Mouse (Mus musculus): ENCODE measurements around the gene Hjurp.
"Not testable (repeated sequence)": the region's sequence is repeated elsewhere in the genome, so short reads cannot be mapped to it uniquely, and the experiment has no call there.

Gene Hjurp

DNA sequence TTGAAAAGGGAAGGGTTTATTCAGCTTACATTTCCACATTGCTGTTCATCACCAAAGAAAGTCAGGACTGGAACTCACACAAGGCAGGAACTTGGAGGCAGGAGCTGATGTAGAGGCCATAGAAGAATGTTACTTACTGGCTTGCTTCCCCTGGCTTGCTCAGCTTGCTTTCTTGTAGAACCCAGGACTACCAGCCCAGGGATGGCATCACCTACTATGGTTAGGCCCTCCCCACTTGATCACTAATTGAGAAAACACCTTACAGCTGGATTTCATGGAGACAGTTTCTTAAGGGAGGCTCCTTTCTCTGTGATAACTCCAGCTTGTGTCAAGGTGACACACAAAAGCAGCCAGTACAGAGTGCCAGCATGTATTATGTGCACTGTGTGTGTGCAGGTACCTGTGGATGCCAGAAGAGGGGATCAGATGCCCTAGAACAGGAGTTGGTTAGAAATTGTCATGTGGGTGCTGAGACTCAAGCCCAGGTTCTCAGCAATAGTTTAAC lies 54.4 kb downstream of the Hjurp start:
- not testable (repeated sequence) for DNase-seq (ENCODE audit: low read depth)

DNA sequence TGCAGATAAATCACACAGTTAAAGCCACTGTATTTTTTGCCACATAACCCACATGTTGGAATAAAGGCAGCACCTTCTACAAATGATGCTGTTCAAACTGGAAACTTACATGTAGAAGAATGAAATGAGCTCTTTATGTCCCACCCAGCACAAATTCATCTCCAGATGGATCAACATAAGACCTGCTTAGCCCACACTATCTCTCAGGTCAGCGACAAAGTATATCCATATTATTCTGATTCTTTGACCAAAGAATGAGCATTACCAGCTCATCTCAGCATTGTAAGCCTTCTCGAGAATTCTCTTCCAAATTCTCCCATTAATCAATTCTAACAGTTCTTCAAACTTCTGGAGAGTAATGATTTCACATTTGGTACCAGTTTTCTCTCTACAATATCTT lies 55.2 kb downstream of the Hjurp start:
- DNase-seq (ENCODE audit: low read depth), result no peak

DNA sequence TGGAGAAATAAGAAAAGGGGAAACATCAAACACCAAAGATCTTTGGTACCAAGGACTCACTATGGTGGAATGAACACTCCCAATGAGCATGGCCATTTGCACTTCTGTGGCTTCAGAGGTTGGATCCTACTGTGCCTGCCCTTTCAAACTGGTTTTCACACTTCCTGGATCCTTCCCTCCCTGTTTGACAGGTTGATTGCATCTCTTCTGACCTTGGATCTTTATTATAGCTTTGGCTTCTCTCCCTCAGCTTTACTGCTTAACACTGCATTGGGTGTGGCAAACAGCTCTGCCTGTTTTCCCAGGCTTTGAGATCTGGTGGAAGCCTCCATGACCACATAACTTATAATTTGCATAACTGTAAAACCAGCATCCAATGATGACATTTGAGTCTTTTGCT lies 57.1 kb downstream of the Hjurp start:
- no peak for DNase-seq (ENCODE audit: low read depth)

DNA sequence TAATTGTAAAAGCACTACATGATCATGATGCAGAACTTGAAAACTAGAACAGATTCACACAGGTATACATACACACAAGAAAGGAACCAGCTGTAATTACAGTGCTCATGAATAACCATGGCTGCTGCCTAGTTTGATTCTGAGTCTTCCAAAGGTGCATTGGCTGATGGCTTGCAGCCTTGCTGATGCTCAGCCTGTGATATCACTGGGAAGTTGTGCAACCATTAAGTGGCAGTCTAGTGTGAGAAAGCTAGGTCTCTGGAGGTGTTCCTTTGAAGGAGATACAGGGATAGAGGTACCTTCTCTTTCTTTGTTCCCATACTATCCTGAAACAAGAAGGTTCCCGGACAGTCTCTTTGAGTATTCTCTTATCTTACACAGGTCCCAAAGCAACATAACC lies 58.4 kb downstream of the Hjurp start:
- no peak for DNase-seq (ENCODE audit: low read depth)

DNA sequence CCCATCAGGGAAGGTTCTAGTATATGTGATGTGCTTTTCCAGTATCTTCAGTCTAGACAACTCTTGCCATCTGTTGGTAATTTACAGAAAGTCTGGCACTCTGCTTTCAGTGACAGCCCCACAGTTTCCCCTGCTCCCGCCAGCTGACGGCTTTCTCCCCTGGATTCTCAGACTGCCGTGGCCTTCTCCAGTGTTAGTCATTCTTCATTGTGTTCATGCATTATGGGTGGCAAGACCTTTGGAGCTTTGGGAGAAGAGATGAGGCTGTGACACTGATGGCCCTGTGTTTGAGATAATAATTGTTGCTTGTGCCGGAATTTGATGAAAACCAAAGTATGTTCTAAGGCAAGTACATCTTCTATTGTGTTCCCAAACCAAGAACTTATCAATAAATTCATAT lies 58.8 kb downstream of the Hjurp start:
- no peak for DNase-seq (ENCODE audit: low read depth)

DNA sequence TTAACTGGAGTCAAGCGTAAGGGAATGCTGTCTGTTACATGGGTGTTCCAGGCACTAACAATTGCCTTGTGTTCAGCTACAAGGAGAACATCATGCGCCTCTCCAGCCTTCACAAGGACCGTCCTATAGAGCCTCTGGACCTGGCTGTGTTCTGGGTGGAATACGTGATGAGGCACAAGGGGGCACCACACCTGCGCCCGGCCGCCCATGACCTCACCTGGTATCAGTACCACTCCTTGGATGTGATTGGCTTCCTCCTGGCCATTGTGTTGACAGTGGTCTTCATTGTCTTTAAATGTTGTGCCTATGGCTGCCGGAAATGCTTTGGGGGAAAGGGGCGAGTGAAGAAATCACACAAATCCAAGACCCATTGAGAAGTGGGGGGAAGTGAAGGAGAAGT lies 59.4 kb downstream of the Hjurp start:
- DNase-seq (ENCODE audit: low read depth), result no peak

DNA sequence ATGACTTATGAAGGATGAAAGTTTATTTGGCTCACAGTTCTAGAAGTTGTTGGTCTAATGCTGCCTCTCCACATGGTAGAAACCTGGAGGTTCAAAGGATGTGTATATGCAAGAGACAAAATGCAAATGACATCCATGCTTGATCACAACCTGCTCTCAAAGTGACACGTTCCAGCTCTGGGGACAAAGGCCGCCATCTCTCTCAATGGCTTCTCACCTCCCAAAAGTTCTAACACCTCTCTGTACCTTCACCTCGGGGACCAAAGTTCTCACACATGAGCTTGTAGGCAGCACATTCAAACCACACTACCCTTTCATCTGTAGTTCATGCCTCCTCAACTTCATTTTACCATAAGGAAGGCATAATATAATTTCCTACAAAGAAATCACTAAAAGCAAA lies 59.9 kb downstream of the Hjurp start:
- no peak for DNase-seq (ENCODE audit: low read depth)

DNA sequence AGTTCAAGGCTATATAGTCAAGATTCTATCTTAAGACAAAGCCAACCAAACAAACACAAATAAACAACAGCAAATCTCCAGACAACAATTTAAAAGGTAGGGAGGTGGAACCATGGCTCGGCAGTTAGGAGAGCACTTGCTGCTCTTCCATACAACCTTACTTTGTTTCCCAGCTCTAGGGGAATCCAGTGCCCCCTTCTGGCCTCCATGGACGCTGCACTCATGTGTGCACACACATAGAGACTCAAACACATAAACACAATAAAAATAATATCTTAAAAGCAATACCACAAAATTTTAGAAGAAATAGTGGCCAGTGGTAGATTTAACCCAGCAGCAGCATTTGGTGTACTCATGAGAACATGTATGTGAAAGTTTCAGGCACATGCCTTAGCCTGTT lies 60.3 kb downstream of the Hjurp start:
- DNase-seq (ENCODE audit: low read depth), result no peak

DNA sequence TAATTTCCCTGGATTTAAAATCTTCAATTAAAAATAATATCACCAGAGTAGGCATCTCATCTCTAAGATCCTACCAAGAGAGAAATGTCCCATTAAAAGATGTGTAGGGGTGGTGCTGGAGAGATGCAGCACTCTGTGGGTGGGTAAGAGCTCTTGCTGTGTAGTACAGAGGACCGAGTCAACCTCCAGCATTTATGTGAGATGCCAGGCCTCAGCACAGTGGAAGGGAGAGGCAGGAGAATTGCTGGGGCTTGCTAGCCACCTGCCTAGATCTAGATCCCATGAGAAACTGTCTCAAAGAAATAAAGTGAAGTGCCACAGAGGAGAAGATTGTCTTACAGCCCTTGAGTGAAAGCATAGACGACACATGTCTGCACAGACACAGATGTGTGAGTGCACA lies 60.9 kb downstream of the Hjurp start:
- DNase-seq (ENCODE audit: low read depth), result no peak

DNA sequence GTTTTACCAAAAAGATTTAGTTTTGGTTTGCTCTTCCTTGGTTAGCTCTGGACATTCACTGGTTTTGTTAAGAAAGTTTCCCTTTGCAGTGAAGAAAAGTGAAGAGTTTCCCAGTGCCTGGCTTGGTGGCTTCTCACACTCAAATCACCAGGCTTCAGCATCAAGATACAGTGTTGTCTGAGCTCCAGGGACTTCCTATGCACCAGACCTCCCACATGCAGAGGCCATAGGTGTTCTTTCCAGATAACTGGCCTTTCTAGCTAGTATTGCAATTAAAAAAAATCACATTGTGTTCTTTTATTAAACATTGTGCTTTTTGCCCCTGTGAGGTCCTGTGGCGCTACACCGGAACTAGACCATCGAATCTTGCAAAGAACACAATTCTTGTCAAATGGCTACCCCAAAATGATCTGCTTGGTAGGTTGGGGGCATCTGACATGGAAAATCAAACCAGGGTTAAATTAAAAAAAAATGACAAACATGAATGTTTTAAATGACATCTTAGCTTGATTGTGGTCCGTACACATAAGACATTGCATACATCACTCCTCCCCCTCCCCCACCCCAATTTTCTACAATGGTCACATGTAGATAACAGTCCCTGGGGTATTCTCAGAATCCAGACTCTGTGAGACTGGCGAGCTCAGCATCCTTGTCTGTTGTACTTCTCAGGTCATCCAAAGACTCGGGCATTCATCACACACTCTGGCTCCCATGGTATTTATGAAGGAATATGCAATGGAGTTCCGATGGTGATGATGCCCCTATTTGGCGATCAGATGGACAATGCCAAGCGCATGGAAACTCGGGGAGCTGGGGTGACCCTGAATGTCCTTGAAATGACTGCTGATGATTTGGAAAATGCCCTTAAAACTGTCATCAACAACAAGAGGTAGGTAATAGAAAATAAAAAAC lies 61.7 kb downstream of the Hjurp start:
- DNase-seq (ENCODE audit: low read depth), result no peak

DNA sequence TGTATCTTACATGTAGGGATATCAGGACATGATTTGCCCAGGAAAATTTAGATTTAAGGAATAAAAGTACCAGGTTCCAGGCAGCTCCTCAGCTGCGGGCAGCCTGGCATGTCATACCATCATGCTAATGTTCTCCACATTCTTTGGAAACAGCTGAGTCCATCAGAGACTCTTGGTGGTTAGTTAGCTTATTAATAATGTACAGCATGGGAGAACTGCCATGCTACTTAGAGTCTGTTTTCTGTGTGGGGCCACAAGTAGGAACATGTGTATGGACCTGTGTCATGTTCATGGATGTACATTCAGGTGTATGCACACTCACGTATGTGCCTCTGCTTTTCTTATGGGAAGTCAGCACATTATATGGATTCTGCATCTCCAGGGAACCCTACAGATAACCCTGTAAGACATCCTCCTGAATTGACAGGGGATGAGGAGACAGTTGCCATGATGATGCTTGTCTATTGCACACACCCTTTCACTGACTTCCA lies 62.9 kb downstream of the Hjurp start:
- DNase-seq (ENCODE audit: low read depth), result no peak

DNA sequence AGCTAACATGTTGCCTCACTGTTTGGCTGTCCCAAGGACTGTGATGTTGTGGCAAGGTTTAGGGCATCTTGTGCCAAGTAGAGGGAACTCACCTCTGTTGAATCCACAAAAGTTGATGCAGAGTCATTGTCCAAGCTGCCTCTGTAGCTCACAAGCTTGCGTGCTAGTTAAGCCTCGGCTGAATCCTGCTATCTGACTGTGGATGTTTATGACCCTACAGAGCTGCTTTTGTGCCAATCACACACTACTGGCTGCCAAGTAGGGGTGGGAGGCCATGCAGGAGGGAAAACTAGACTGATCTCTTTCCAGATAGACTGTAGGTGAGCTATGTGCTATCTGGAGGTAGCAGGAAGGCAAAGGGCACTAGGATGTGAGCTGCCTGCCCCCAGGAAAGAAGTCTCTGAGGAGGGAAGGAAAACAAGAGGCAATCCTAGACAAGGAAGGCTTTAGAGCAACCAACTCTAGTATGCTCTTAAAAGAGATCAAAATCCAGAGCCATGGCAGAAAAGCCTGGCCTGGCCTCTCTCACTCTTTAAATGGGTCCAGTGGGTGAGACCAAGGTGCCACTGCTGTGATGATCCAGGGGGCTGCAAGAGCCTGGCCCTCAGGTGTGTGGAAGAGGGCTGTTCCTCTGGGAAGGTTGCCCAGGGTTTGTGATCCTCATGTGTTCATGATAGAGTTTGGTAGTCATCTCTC lies 63.5 kb downstream of the Hjurp start:
- DNase-seq (ENCODE audit: low read depth), result no peak

DNA sequence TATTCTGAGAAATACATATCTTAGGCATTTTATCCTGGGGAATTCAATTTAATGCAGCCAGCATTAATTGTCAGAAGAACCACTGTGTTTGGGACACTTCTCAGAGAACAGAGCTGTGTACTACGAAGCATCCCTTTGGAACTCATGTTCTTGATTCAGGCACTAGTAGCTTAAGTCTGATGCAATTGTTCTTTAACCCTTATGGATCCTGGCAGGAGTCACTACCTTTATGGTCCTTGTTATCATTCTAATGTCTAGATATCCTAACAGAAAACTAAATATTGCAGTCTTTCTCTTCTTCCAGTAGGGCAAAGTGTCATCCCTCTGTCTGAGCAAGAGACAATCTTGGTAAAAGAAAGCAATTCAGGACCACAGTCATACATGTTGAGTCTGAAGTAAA lies 64.4 kb downstream of the Hjurp start:
- no peak for DNase-seq (ENCODE audit: low read depth)

Data from c-Kit-positive CD71-positive TER-119-negative erythroid progenitor cells, embryonic 14.5 days (primary cell).